Mouse (Mus musculus): Measurements from ENCODE around the gene Dclk1.

GRCm38 (mm10) chr3:55411547-55411946, 169.4 kb downstream of the Dclk1 start:
- TF ChIP-seq POLR2A (IDR thresholded peaks at IDR 0.05; ENCODE audit: low read depth, low read length) (no peak), CTCF (conservative IDR thresholded peaks at IDR 0.05; ENCODE audit: insufficient read depth, insufficient read length, low read depth, low read length) (no peak)

Measured in kidney, adult 2 months (tissue).